Mouse (Mus musculus) liver, adult 2 months (tissue): Measurements from ENCODE around the gene Dpp6.

Experiments used
- CTCF ChIP-seq: fragments of 200-500 bp; IDR thresholded peaks from 2 replicates; pipeline ENCODE4 v1.5.1; 2011; ENCODE audit warnings: low read depth, low read length, control low read depth
- POLR2A ChIP-seq: fragments of 200-500 bp; IDR thresholded peaks from 2 replicates; pipeline ENCODE4 v1.6.1; 2011; ENCODE audit warnings: low read length, control low read depth; ENCODE audit not compliant: insufficient read depth; ENCODE audit errors: extremely low read depth

DNA sequence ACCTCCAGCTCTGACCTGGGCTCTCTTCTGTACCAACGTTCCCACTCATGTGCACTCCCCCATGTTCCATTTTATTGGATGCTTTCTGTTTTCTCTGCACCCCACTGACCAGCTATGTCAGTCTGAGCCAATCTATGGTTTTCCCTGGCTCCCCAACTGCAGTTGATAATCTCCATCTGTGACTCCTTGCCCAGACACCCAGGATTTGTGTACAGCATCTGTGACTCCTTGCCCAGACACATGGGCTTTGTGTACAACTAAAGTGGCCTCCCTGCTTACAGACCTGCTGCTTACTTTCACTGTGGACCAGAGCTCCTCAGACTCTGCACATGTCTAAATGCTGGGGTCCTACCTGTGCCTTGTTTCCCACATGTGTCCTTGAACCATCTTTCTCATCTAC is 334.0 kb downstream of the Dpp6 start:
- TF ChIP-seq POLR2A: no peak
- no peak for TF ChIP-seq CTCF
